Mouse (Mus musculus) embryonic facial prominence, embryonic 11.5 days (tissue): Measurements from ENCODE around the gene Ap2b1. TPM values are rescaled to one million over a fixed set of nuclear protein-coding genes. Genes with fewer than 3 reads are reported as not detected.

Experiments used
- ATAC-seq: fragments of 200-750 bp; cut with Nextera tagmentation; replicated peaks from 2 replicates; pipeline ENCODE4 v1.8.0; 2017; ENCODE audit warnings: low read depth; ENCODE audit not compliant: insufficient number of reproducible peaks, low FRiP score, low TSS enrichment
- DNase-seq: peaks from one replicate; pipeline ENCODE4 v3.0.0-alpha.2; 2015; ENCODE audit warnings: low spot score
- H3K27ac ChIP-seq: fragments of 300-500 bp; sonication (generic); replicated peaks from 2 replicates; pipeline ENCODE4 v1.5.1; 2014; ENCODE audit warnings: mild to moderate bottlenecking, low read depth, low read length, control low read depth
- H3K27me3 ChIP-seq: fragments of 300-500 bp; sonication (generic); 2 replicates; pipeline ENCODE4 v1.6.1; 2014; ENCODE audit warnings: mild to moderate bottlenecking, low read length, moderate library complexity, mixed read lengths; ENCODE audit not compliant: control insufficient read depth, insufficient read depth
- H3K36me3 ChIP-seq: fragments of 300-500 bp; sonication (generic); replicated peaks from 2 replicates; pipeline ENCODE4 v1.6.1; 2014; ENCODE audit warnings: low read depth, mild to moderate bottlenecking, low read length, moderate library complexity, mixed read lengths; ENCODE audit not compliant: control insufficient read depth, insufficient read depth
- H3K4me1 ChIP-seq: fragments of 300-500 bp; sonication (generic); 2 replicates; pipeline ENCODE4 v1.6.1; 2014; ENCODE audit warnings: low read length, mixed read lengths; ENCODE audit not compliant: control insufficient read depth, insufficient read depth
- H3K4me2 ChIP-seq: fragments of 300-500 bp; sonication (generic); 2 replicates; pipeline ENCODE4 v1.6.1; 2014; ENCODE audit warnings: low read depth, mild to moderate bottlenecking, control low read depth, low read length, moderate library complexity
- H3K4me3 ChIP-seq: fragments of 300-500 bp; sonication (generic); 2 replicates; pipeline ENCODE4 v1.5.1; 2014; ENCODE audit warnings: low read depth, low read length, control low read depth
- H3K9ac ChIP-seq: fragments of 300-500 bp; sonication (generic); replicated peaks from 2 replicates; pipeline ENCODE4 v1.6.1; 2014; ENCODE audit warnings: mild to moderate bottlenecking, control low read depth, low read length
- H3K9me3 ChIP-seq: fragments of 300-500 bp; sonication (generic); replicated peaks from 2 replicates; pipeline ENCODE4 v1.6.1; 2016; ENCODE audit warnings: mild to moderate bottlenecking, low read length, inconsistent platforms, mixed read lengths; ENCODE audit not compliant: control insufficient read depth
- WGBS: fragments of 180-500 bp; shearing (Covaris S2); extraction: QIAGEN DNeasy Blood & Tissue Kit; methylation state at CpG from one replicate; pipeline ENCODE4 v1.1.7; 2014; 5-methylcytosine and 5-hydroxymethylcytosine counted together
- polyA plus RNA-seq: library from polyadenylated mRNA; unstranded; fragments of >200 nt; fragmentation: Nextera tagmentation; extraction: Ambion mirVana; gene quantifications from 2 replicates; pipeline ENCODE4 v1.2.1, GENCODE M21; 2014

Ap2b1 gene
- polyA plus RNA-seq, 1 experiment from 2014 or later, result 93.5 TPM

- ATAC-seq, result no peak
- Histone ChIP-seq H3K36me3 (no peaks in the 10 kb centered on the region), H3K4me1 (peaks cover 4% of the 10 kb centered on the region; the same call in 1 of the 2 replicates), H3K4me3 (no peak overlapping the region), H3K27ac (0 out of 2 replicates have a peak overlapping the region, but pooled peaks have one; percentile 35), H3K4me2 (no peak overlapping the region; the same call in 1 of the 2 replicates), H3K9me3 (no peaks in the 10 kb centered on the region), H3K9ac (no peak overlapping the region), H3K27me3 (peaks cover 15% of the 10 kb centered on the region)
- DNase-seq, result no peak
These were observed 150.1 kb downstream of the Ap2b1 start for GRCm38 (mm10) chr11:83448927-83449236.

- 26% methylated on average over 4 of the region's 4 CpGs for WGBS
These were observed 150.5 kb downstream of the Ap2b1 start for GRCm38 (mm10) chr11:83449298-83449697.

GRCm38 (mm10) chr11:83450550-83450949 lies 151.7 kb downstream of the Ap2b1 start:
- ATAC-seq (no peak), DNase-seq (no peak)
- WGBS, result 59% methylated on average over 1 of the region's 1 CpGs
- Histone ChIP-seq H3K4me3 (no peak overlapping the region), H3K9me3 (no peaks in the 10 kb centered on the region), H3K27me3 (peaks cover under 1% of the 10 kb centered on the region; the same call in 1 of the 2 replicates), H3K27ac (no peak overlapping the region), H3K4me1 (peaks cover 4% of the 10 kb centered on the region; the same call in 1 of the 2 replicates), H3K9ac (no peak overlapping the region), H3K4me2 (no peak overlapping the region), H3K36me3 (no peaks in the 10 kb centered on the region)

More at GRCm38 (mm10) chr11:83449298-83449697, 150.5 kb downstream of the Ap2b1 start:
- Histone ChIP-seq H3K4me2 (no peak overlapping the region), H3K27me3 (peaks cover 12% of the 10 kb centered on the region), H3K9me3 (no peaks in the 10 kb centered on the region), H3K36me3 (no peaks in the 10 kb centered on the region), H3K4me3 (no peak overlapping the region), H3K9ac (no peak overlapping the region), H3K4me1 (peaks cover 4% of the 10 kb centered on the region; the same call in 1 of the 2 replicates), H3K27ac (no peak overlapping the region)
- ATAC-seq (no peak), DNase-seq (no peak)

- WGBS, result 88% methylated on average over 10 of the region's 10 CpGs
- H3K4me1 ChIP-seq, result peaks cover 4% of the 10 kb centered on the region; the same call in 1 of the 2 replicates
- no peak for DNase-seq
- H3K9ac ChIP-seq, result no peak overlapping the region
- no peaks in the 10 kb centered on the region for H3K27me3 ChIP-seq
- no peaks in the 10 kb centered on the region for H3K36me3 ChIP-seq
- H3K27ac ChIP-seq, result no peak overlapping the region
- H3K9me3 ChIP-seq, result no peaks in the 10 kb centered on the region
- no peak overlapping the region for H3K4me2 ChIP-seq
- no peak for ATAC-seq
- H3K4me3 ChIP-seq, result no peak overlapping the region
These were observed 152.5 kb downstream of the Ap2b1 start for GRCm38 (mm10) chr11:83451281-83451680.

GRCm38 (mm10) chr11:83454548-83454947 lies 155.7 kb downstream of the Ap2b1 start:
- 12% methylated on average over 4 of the region's 4 CpGs for WGBS
- no peaks in the 10 kb centered on the region for H3K27me3 ChIP-seq

More at GRCm38 (mm10) chr11:83454548-83454947, 155.7 kb downstream of the Ap2b1 start:
- no peaks in the 10 kb centered on the region for H3K4me1 ChIP-seq
- no peak overlapping the region for H3K4me3 ChIP-seq
- DNase-seq (no peak), ATAC-seq (no peak)
- no peaks in the 10 kb centered on the region for H3K9me3 ChIP-seq
- no peaks in the 10 kb centered on the region for H3K36me3 ChIP-seq
- no peak overlapping the region for H3K4me2 ChIP-seq
- H3K9ac ChIP-seq, result no peak overlapping the region
- no peak overlapping the region for H3K27ac ChIP-seq

Other genes starting within 250 kb of the Ap2b1 start
- gene Slfn2, start 233.9 kb upstream of the Ap2b1 start, polyA plus RNA-seq, result 1.5 and 1.8 TPM in 2 replicates
- gene Slfn1, start 182.2 kb upstream of the Ap2b1 start, polyA plus RNA-seq, result 0.11 TPM in 1 of 2 replicates, not detected in the other
- not detected in 2 replicates for gene Slfn4, start 123.8 kb upstream of the Ap2b1 start, polyA plus RNA-seq
- 1.2 and 1.4 TPM in 2 replicates for gene Slfn3, start 107.7 kb upstream of the Ap2b1 start, polyA plus RNA-seq
- 0.56 and 0.81 TPM in 2 replicates for gene Slfn14, start 12.3 kb upstream of the Ap2b1 start, polyA plus RNA-seq
- 13.8 and 16.8 TPM in 2 replicates for gene Pex12, start 3.6 kb downstream of the Ap2b1 start, polyA plus RNA-seq
- gene Rasl10b, start 110.1 kb downstream of the Ap2b1 start, polyA plus RNA-seq, result 2.1 and 2.4 TPM in 2 replicates
- gene Gas2l2, start 130.4 kb downstream of the Ap2b1 start, polyA plus RNA-seq, result not detected in 2 replicates
- gene 1700020L24Rik, start 138.7 kb downstream of the Ap2b1 start, polyA plus RNA-seq, result 0.38 and 0.54 TPM in 2 replicates
- 3.2 and 3.8 TPM in 2 replicates for gene Mmp28, start 164.0 kb downstream of the Ap2b1 start, polyA plus RNA-seq
- gene Taf15, start 174.1 kb downstream of the Ap2b1 start, polyA plus RNA-seq, result 7.5 and 8.9 TPM in 2 replicates
- not detected in 2 replicates for gene Heatr9, start 223.2 kb downstream of the Ap2b1 start, polyA plus RNA-seq
- gene Ccl5, start 231.5 kb downstream of the Ap2b1 start, polyA plus RNA-seq, result not detected in 2 replicates